Mouse (Mus musculus): ENCODE measurements at regions not wholly inside any gene's neighbourhood (a gene's known extent, or its start where the extent isn't known, plus 50 kb on each side); places are given as distances from the start of the nearest gene placed in this dataset.

- H3K27me3 ChIP-seq (replicated peaks; ENCODE audit: control insufficient read depth, insufficient read depth, low read length) = no peaks in the 10 kb centered on the region
- H3K36me3 ChIP-seq (ENCODE audit: control insufficient read depth, insufficient read depth, low read length) = no peaks in the 10 kb centered on the region
- WGBS = 86% methylated on average over 5 of the region's 5 CpGs
- DNase-seq (ENCODE audit: low spot score) = no peak
- no peak overlapping the region for H3K27ac ChIP-seq (replicated peaks; ENCODE audit: low read depth, low read length)
- no peaks in the 10 kb centered on the region for H3K9me3 ChIP-seq (ENCODE audit: control insufficient read depth, low read length)
- H3K4me2 ChIP-seq (ENCODE audit: low read depth, low read length) = no peak overlapping the region
- H3K4me3 ChIP-seq (ENCODE audit: low read depth, low read length) = no peak overlapping the region
- no peak overlapping the region for H3K9ac ChIP-seq (ENCODE audit: low read depth, low read length)
- ATAC-seq (ENCODE audit: low read depth) = no peak
- H3K4me1 ChIP-seq (ENCODE audit: control insufficient read depth, insufficient read depth, low read length) = no peaks in the 10 kb centered on the region
Measured at GRCm38 (mm10) chr4:95146268-95146667, 94.2 kb upstream of the Jun start.

- H3K27ac ChIP-seq (replicated peaks; ENCODE audit: low read depth, low read length) = no peak overlapping the region
- WGBS = 72% methylated on average over 1 of the region's 1 CpGs
- H3K4me3 ChIP-seq (ENCODE audit: low read depth, low read length) = no peak overlapping the region
- no peak overlapping the region for H3K9ac ChIP-seq (ENCODE audit: low read depth, low read length)
- no peaks in the 10 kb centered on the region for H3K36me3 ChIP-seq (ENCODE audit: control insufficient read depth, insufficient read depth, low read length)
- H3K27me3 ChIP-seq (replicated peaks; ENCODE audit: control insufficient read depth, insufficient read depth, low read length) = no peaks in the 10 kb centered on the region
- DNase-seq (ENCODE audit: low spot score) (no peak), ATAC-seq (ENCODE audit: low read depth) (no peak)
- H3K9me3 ChIP-seq (ENCODE audit: control insufficient read depth, low read length) = no peaks in the 10 kb centered on the region
- H3K4me1 ChIP-seq (ENCODE audit: control insufficient read depth, insufficient read depth, low read length) = peaks cover 5% of the 10 kb centered on the region
- H3K4me2 ChIP-seq (ENCODE audit: low read depth, low read length) = no peak overlapping the region
Measured at GRCm38 (mm10) chr4:95148665-95149064, 96.6 kb upstream of the Jun start.

GRCm38 (mm10) chr4:95151678-95152077 is 99.7 kb upstream of the Jun start:
- Histone ChIP-seq H3K27ac (replicated peaks; ENCODE audit: low read depth, low read length) (no peak overlapping the region), H3K9me3 (ENCODE audit: control insufficient read depth, low read length) (no peaks in the 10 kb centered on the region), H3K4me3 (ENCODE audit: low read depth, low read length) (no peak overlapping the region), H3K9ac (ENCODE audit: low read depth, low read length) (no peak overlapping the region), H3K36me3 (ENCODE audit: control insufficient read depth, insufficient read depth, low read length) (no peaks in the 10 kb centered on the region), H3K4me2 (ENCODE audit: low read depth, low read length) (no peak overlapping the region), H3K27me3 (replicated peaks; ENCODE audit: control insufficient read depth, insufficient read depth, low read length) (no peaks in the 10 kb centered on the region), H3K4me1 (ENCODE audit: control insufficient read depth, insufficient read depth, low read length) (peaks cover 13% of the 10 kb centered on the region)
- WGBS = 89% methylated on average over 8 of the region's 8 CpGs
- ATAC-seq (ENCODE audit: low read depth) = no peak
- no peak for DNase-seq (ENCODE audit: low spot score)

GRCm38 (mm10) chr4:95152431-95153115 is 100.6 kb upstream of the Jun start:
- ATAC-seq (ENCODE audit: low read depth) (no peak), DNase-seq (ENCODE audit: low spot score) (no peak)
- H3K36me3 ChIP-seq (ENCODE audit: control insufficient read depth, insufficient read depth, low read length) = no peaks in the 10 kb centered on the region
- H3K4me2 ChIP-seq (ENCODE audit: low read depth, low read length) = no peak overlapping the region
- H3K9ac ChIP-seq (ENCODE audit: low read depth, low read length) = no peak overlapping the region
- peaks cover 13% of the 10 kb centered on the region for H3K4me1 ChIP-seq (ENCODE audit: control insufficient read depth, insufficient read depth, low read length)
- H3K4me3 ChIP-seq (ENCODE audit: low read depth, low read length) = no peak overlapping the region
- no peaks in the 10 kb centered on the region for H3K27me3 ChIP-seq (replicated peaks; ENCODE audit: control insufficient read depth, insufficient read depth, low read length)
- no peak overlapping the region for H3K27ac ChIP-seq (replicated peaks; ENCODE audit: low read depth, low read length)
- 75% methylated on average over 4 of the region's 4 CpGs for WGBS
- H3K9me3 ChIP-seq (ENCODE audit: control insufficient read depth, low read length) = no peaks in the 10 kb centered on the region

- DNase-seq (ENCODE audit: low spot score) = peak; percentile 48
- H3K4me1 ChIP-seq (ENCODE audit: control insufficient read depth, insufficient read depth, low read length) = peaks cover 19% of the 10 kb centered on the region
- no peaks in the 10 kb centered on the region for H3K27me3 ChIP-seq (replicated peaks; ENCODE audit: control insufficient read depth, insufficient read depth, low read length)
- ATAC-seq (ENCODE audit: low read depth) = peak; percentile 88
- H3K9ac ChIP-seq (ENCODE audit: low read depth, low read length) = 0 out of 2 replicates have a peak overlapping the region, but pooled peaks have one; percentile 12
- peak overlapping the region; percentile 47; the same call in 1 of the 2 replicates for H3K27ac ChIP-seq (replicated peaks; ENCODE audit: low read depth, low read length)
- no peak overlapping the region for H3K4me3 ChIP-seq (ENCODE audit: low read depth, low read length)
- H3K36me3 ChIP-seq (ENCODE audit: control insufficient read depth, insufficient read depth, low read length) = no peaks in the 10 kb centered on the region
- H3K4me2 ChIP-seq (ENCODE audit: low read depth, low read length) = no peak overlapping the region
- 6% methylated on average over 6 of the region's 6 CpGs for WGBS
- H3K9me3 ChIP-seq (ENCODE audit: control insufficient read depth, low read length) = no peaks in the 10 kb centered on the region
Measured at GRCm38 (mm10) chr4:95153737-95154287, 101.8 kb upstream of the Jun start.

- Histone ChIP-seq H3K9ac (ENCODE audit: low read depth, low read length) (no peak overlapping the region), H3K27ac (replicated peaks; ENCODE audit: low read depth, low read length) (no peak overlapping the region), H3K27me3 (replicated peaks; ENCODE audit: control insufficient read depth, insufficient read depth, low read length) (no peaks in the 10 kb centered on the region), H3K9me3 (ENCODE audit: control insufficient read depth, low read length) (no peaks in the 10 kb centered on the region), H3K4me3 (ENCODE audit: low read depth, low read length) (no peak overlapping the region), H3K4me2 (ENCODE audit: low read depth, low read length) (no peak overlapping the region), H3K36me3 (ENCODE audit: control insufficient read depth, insufficient read depth, low read length) (no peaks in the 10 kb centered on the region), H3K4me1 (ENCODE audit: control insufficient read depth, insufficient read depth, low read length) (peaks cover 19% of the 10 kb centered on the region)
- WGBS = 43% methylated on average over 14 of the region's 14 CpGs
- no peak for DNase-seq (ENCODE audit: low spot score)
- ATAC-seq (ENCODE audit: low read depth) = no peak
Measured at GRCm38 (mm10) chr4:95154377-95154776, 102.4 kb upstream of the Jun start.

- no peak overlapping the region for H3K4me3 ChIP-seq (ENCODE audit: low read depth, low read length)
- no peak overlapping the region for H3K27ac ChIP-seq (replicated peaks; ENCODE audit: low read depth, low read length)
- DNase-seq (ENCODE audit: low spot score) (no peak), ATAC-seq (ENCODE audit: low read depth) (no peak)
- no peak overlapping the region for H3K4me2 ChIP-seq (ENCODE audit: low read depth, low read length)
- 65% methylated on average over 2 of the region's 2 CpGs for WGBS
- H3K4me1 ChIP-seq (ENCODE audit: control insufficient read depth, insufficient read depth, low read length) = peaks cover 19% of the 10 kb centered on the region
- no peaks in the 10 kb centered on the region for H3K27me3 ChIP-seq (replicated peaks; ENCODE audit: control insufficient read depth, insufficient read depth, low read length)
- no peaks in the 10 kb centered on the region for H3K9me3 ChIP-seq (ENCODE audit: control insufficient read depth, low read length)
- no peaks in the 10 kb centered on the region for H3K36me3 ChIP-seq (ENCODE audit: control insufficient read depth, insufficient read depth, low read length)
- no peak overlapping the region for H3K9ac ChIP-seq (ENCODE audit: low read depth, low read length)
Measured at GRCm38 (mm10) chr4:95155178-95155577, 103.2 kb upstream of the Jun start.

GRCm38 (mm10) chr4:95155796-95156195 is 103.8 kb upstream of the Jun start:
- 87% methylated on average over 5 of the region's 5 CpGs for WGBS
- H3K9ac ChIP-seq (ENCODE audit: low read depth, low read length) = no peak overlapping the region
- DNase-seq (ENCODE audit: low spot score) (no peak), ATAC-seq (ENCODE audit: low read depth) (no peak)
- no peak overlapping the region for H3K4me3 ChIP-seq (ENCODE audit: low read depth, low read length)
- H3K9me3 ChIP-seq (ENCODE audit: control insufficient read depth, low read length) = no peaks in the 10 kb centered on the region
- H3K27ac ChIP-seq (replicated peaks; ENCODE audit: low read depth, low read length) = no peak overlapping the region
- H3K4me1 ChIP-seq (ENCODE audit: control insufficient read depth, insufficient read depth, low read length) = peaks cover 21% of the 10 kb centered on the region
- H3K4me2 ChIP-seq (ENCODE audit: low read depth, low read length) = no peak overlapping the region
- H3K27me3 ChIP-seq (replicated peaks; ENCODE audit: control insufficient read depth, insufficient read depth, low read length) = no peaks in the 10 kb centered on the region
- H3K36me3 ChIP-seq (ENCODE audit: control insufficient read depth, insufficient read depth, low read length) = no peaks in the 10 kb centered on the region

All from embryonic facial prominence, embryonic 14.5 days (tissue).